In the genomic region with DNA sequence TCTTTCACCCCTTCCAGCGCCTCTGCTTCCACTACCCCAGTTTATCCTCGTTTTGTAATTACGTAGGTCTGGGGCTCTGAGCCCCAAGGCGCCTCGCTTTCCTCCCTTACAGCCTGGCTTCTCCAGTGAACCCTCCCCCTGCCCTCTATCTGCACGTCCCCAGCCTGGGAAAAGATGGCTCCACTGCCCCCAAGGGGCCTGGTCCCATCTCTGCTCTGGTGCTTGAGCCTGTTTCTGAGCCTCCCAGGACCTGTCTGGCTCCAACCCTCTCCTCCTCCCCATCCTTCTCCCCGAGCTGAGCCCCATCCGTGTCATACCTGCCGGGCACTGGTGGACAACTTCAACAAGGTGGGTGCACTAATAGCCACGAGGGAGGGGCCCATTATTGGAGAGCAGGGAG, we compare ENCODE assay signal across 8 mouse cellular contexts. TPM values are rescaled to one million over a fixed set of nuclear protein-coding genes. Genes with fewer than 3 reads are reported as not detected.
DNase-seq lines count a peak whose midpoint lies in the region; ATAC-seq and TF ChIP-seq lines count a peak whose summit lies in the region.

No protein-coding gene starts in this region.

- WGBS in forebrain, embryonic 10.5 days: 13% methylated on average over 10 of the region's 10 CpGs
- WGBS in intestine, embryonic 15.5 days: 7% methylated on average over 10 of the region's 10 CpGs

- H3K27me3 ChIP-seq in forebrain, embryonic 10.5 days (ENCODE audit: poor library complexity, severe bottlenecking): peaks cover 42% of the 10 kb centered on the region
- H3K27me3 ChIP-seq in intestine, embryonic 15.5 days (replicated peaks): peaks cover 24% of the 10 kb centered on the region

- H3K9me3 ChIP-seq in forebrain, embryonic 10.5 days: no peaks in the 10 kb centered on the region
- H3K9me3 ChIP-seq in intestine, embryonic 15.5 days: no peaks in the 10 kb centered on the region

- H3K4me1 ChIP-seq in bone marrow macrophage, adult 2 months (ENCODE audit: control insufficient read depth, insufficient read depth, low read length): peaks cover 37% of the 10 kb centered on the region
- peaks cover 68% of the 10 kb centered on the region for H3K4me1 ChIP-seq in forebrain, embryonic 10.5 days
- peaks cover 23% of the 10 kb centered on the region for H3K4me1 ChIP-seq in intestine, embryonic 15.5 days (replicated peaks)

- H3K4me3 ChIP-seq in left cerebral cortex, adult 2 months: peak overlapping the region; percentile 80
- H3K4me3 ChIP-seq in bone marrow macrophage, adult 2 months (ENCODE audit: insufficient read depth, low read length): peak overlapping the region; percentile 77
- H3K4me3 ChIP-seq in forebrain, embryonic 10.5 days: peak overlapping the region; percentile 75
- peak overlapping the region; percentile 58 for H3K4me3 ChIP-seq in intestine, embryonic 15.5 days (replicated peaks)

- peak overlapping the region; percentile 87 for H3K4me2 ChIP-seq in intestine, embryonic 15.5 days (replicated peaks)

- TF ChIP-seq CTCF in left cerebral cortex, adult 2 months (IDR thresholded peaks at IDR 0.05): no peak
- TF ChIP-seq CTCF in bone marrow macrophage, adult 2 months (IDR thresholded peaks at IDR 0.05; ENCODE audit: low read depth, low read length): no peak

- no peak for TF ChIP-seq POLR2A in bone marrow macrophage, adult 2 months (IDR thresholded peaks at IDR 0.05; ENCODE audit: borderline replicate concordance, low read depth, low read length)

- intact Hi-C loops in left cerebral cortex, adult 2 months (cut with DNase I): loop anchor here (1.0 kb wide), 1 partner anchor 177 kb away; no protein-coding TSS in a partner anchor
- intact Hi-C loops in left cerebral cortex, postnatal 14 days (cut with DNase I): no loop called here

- ATAC-seq in intestine, embryonic 15.5 days: peak; percentile 24
- ATAC-seq in monocyte, adult 5-6 weeks (replicated peaks; ENCODE audit: insufficient number of reproducible peaks, low FRiP score, low TSS enrichment, poor library complexity, severe bottlenecking): no peak

- H3K27ac ChIP-seq in left cerebral cortex, adult 2 months: peak overlapping the region; percentile 96
- peak overlapping the region; percentile 84 for H3K27ac ChIP-seq in bone marrow macrophage, adult 2 months (ENCODE audit: insufficient read depth, low read depth, low read length)
- peak overlapping the region; percentile 93 for H3K27ac ChIP-seq in forebrain, embryonic 10.5 days
- H3K27ac ChIP-seq in intestine, embryonic 15.5 days: peak overlapping the region; percentile 52

- no peak for DNase-seq in left cerebral cortex, adult 2 months (ENCODE audit: extremely low spot score in 1 of 2, low spot score in 2 of 2)
- DNase-seq in left cerebral cortex, postnatal 14 days (ENCODE audit: low spot score in 2 of 2): no peak
- DNase-seq in forebrain, embryonic 10.5 days (ENCODE audit: extremely low spot score, low spot score): peak; percentile 34
- peak; percentile 35 for DNase-seq in mesoderm, embryonic 11.5 days (ENCODE audit: low read depth, low spot score)
- DNase-seq in left cerebral cortex, adult 18-20 months (ENCODE audit: low spot score in 2 of 2): no peak

- peak overlapping the region; percentile 55 for H3K9ac ChIP-seq in intestine, embryonic 15.5 days

- peaks cover 19% of the 10 kb centered on the region for H3K36me3 ChIP-seq in forebrain, embryonic 10.5 days (replicated peaks)
- no peaks in the 10 kb centered on the region for H3K36me3 ChIP-seq in intestine, embryonic 15.5 days

RNA-seq across cellular contexts. Expression of gene Creld1, which starts 0.6 kb away (rescaled TPM):
- total RNA-seq in left cerebral cortex, adult 2 months (2021): 100 to 1,000 TPM; 116 to 117 TPM
- 100 to 1,000 TPM; 107 to 111 TPM for total RNA-seq in left cerebral cortex, postnatal 14 days (2021)
- 22.0 and 23.9 TPM in 2 replicates for polyA plus RNA-seq in bone marrow macrophage, adult 2 months (2012; ENCODE audit: insufficient read depth, insufficient read length, missing spikeins)
- 31.1 and 33.2 TPM in 2 replicates for polyA plus RNA-seq in forebrain, embryonic 10.5 days (2016; fragmentation: Nextera tagmentation; extraction: Ambion mirVana)
- polyA plus RNA-seq in intestine, embryonic 15.5 days (2015; fragmentation: Nextera tagmentation; extraction: Ambion mirVana): 21.9 and 22.7 TPM in 2 replicates
- total RNA-seq in monocyte, adult 5-6 weeks (2017): 0.85 to 6.1 TPM (median 3.4 TPM) in 3 replicates
- total RNA-seq in left cerebral cortex, adult 18-20 months (2021): 100 to 1,000 TPM; 112 to 116 TPM

RNA-seq across cellular contexts. Expression of gene Il17rc, which starts 12.5 kb away (rescaled TPM):
- total RNA-seq in left cerebral cortex, adult 2 months (2021): 1 to 10 TPM; 4.4 to 5.1 TPM
- total RNA-seq in left cerebral cortex, postnatal 14 days (2021): 1 to 10 TPM; 3.9 to 5.4 TPM
- polyA plus RNA-seq in bone marrow macrophage, adult 2 months (2012; ENCODE audit: insufficient read depth, insufficient read length, missing spikeins): not detected in 2 replicates
- polyA plus RNA-seq in forebrain, embryonic 10.5 days (2016; fragmentation: Nextera tagmentation; extraction: Ambion mirVana): 2.5 and 2.7 TPM in 2 replicates
- 26.6 and 27.2 TPM in 2 replicates for polyA plus RNA-seq in intestine, embryonic 15.5 days (2015; fragmentation: Nextera tagmentation; extraction: Ambion mirVana)
- total RNA-seq in monocyte, adult 5-6 weeks (2017): not detected in 3 replicates
- total RNA-seq in left cerebral cortex, adult 18-20 months (2021): 1 to 10 TPM; 4.9 to 8.2 TPM

RNA-seq across cellular contexts. Expression of gene Prrt3, which starts 18.0 kb away (rescaled TPM):
- 10 to 100 TPM; 54.9 to 61.1 TPM for total RNA-seq in left cerebral cortex, adult 2 months (2021)
- total RNA-seq in left cerebral cortex, postnatal 14 days (2021): 10 to 100 TPM; 48.0 to 48.6 TPM
- not detected in 2 replicates for polyA plus RNA-seq in bone marrow macrophage, adult 2 months (2012; ENCODE audit: insufficient read depth, insufficient read length, missing spikeins)
- polyA plus RNA-seq in forebrain, embryonic 10.5 days (2016; fragmentation: Nextera tagmentation; extraction: Ambion mirVana): 2.1 and 2.8 TPM in 2 replicates
- 0.43 and 0.45 TPM in 2 replicates for polyA plus RNA-seq in intestine, embryonic 15.5 days (2015; fragmentation: Nextera tagmentation; extraction: Ambion mirVana)
- total RNA-seq in monocyte, adult 5-6 weeks (2017): not detected in 3 replicates
- total RNA-seq in left cerebral cortex, adult 18-20 months (2021): 10 to 100 TPM; 52.8 to 54.9 TPM

RNA-seq across cellular contexts. Expression of gene Il17re, which starts 25.4 kb away (rescaled TPM):
- total RNA-seq in left cerebral cortex, adult 2 months (2021): under 1 TPM; 0.49 to 0.50 TPM
- under 1 TPM; 0.53 to 0.55 TPM for total RNA-seq in left cerebral cortex, postnatal 14 days (2021)
- 0.47 TPM in 1 of 2 replicates, not detected in the other for polyA plus RNA-seq in bone marrow macrophage, adult 2 months (2012; ENCODE audit: insufficient read depth, insufficient read length, missing spikeins)
- polyA plus RNA-seq in forebrain, embryonic 10.5 days (2016; fragmentation: Nextera tagmentation; extraction: Ambion mirVana): 0.73 and 1.3 TPM in 2 replicates
- 7.8 and 8.4 TPM in 2 replicates for polyA plus RNA-seq in intestine, embryonic 15.5 days (2015; fragmentation: Nextera tagmentation; extraction: Ambion mirVana)
- not detected in 3 replicates for total RNA-seq in monocyte, adult 5-6 weeks (2017)
- total RNA-seq in left cerebral cortex, adult 18-20 months (2021): under 1 TPM; 0.28 to 0.56 TPM

RNA-seq across cellular contexts. Expression of gene Jagn1, which starts 41.4 kb away (rescaled TPM):
- total RNA-seq in left cerebral cortex, adult 2 months (2021): 10 to 100 TPM; 35.7 to 36.8 TPM
- total RNA-seq in left cerebral cortex, postnatal 14 days (2021): 10 to 100 TPM; 47.9 to 48.3 TPM
- 28.4 and 31.5 TPM in 2 replicates for polyA plus RNA-seq in bone marrow macrophage, adult 2 months (2012; ENCODE audit: insufficient read depth, insufficient read length, missing spikeins)
- polyA plus RNA-seq in forebrain, embryonic 10.5 days (2016; fragmentation: Nextera tagmentation; extraction: Ambion mirVana): 85.1 and 92.0 TPM in 2 replicates
- 83.8 and 87.7 TPM in 2 replicates for polyA plus RNA-seq in intestine, embryonic 15.5 days (2015; fragmentation: Nextera tagmentation; extraction: Ambion mirVana)
- 6.8 to 22.3 TPM (median 21.0 TPM) in 3 replicates for total RNA-seq in monocyte, adult 5-6 weeks (2017)
- total RNA-seq in left cerebral cortex, adult 18-20 months (2021): 10 to 100 TPM; 41.9 to 42.6 TPM

Comparison
In these comparisons a context has a peak if more than half of its experiments do, and no peak if none do; other contexts are left out.
1. DNase-seq: peak in forebrain, embryonic 10.5 days (single experiment) and mesoderm, embryonic 11.5 days (single experiment); none in left cerebral cortex, adult 2 months (0 of 2), left cerebral cortex, postnatal 14 days (0 of 2) and left cerebral cortex, adult 18-20 months (0 of 2).
2. RNA of gene Creld1, which starts 0.6 kb away (total RNA-seq): 116 to 117 TPM in left cerebral cortex, adult 2 months, 112 to 116 TPM in left cerebral cortex, adult 18-20 months and 107 to 111 TPM in left cerebral cortex, postnatal 14 days; 0.85 to 6.1 TPM in monocyte, adult 5-6 weeks; every median in the first group is over 10 times any median in the second.
3. RNA of gene Prrt3, which starts 18.0 kb away (total RNA-seq): 54.9 to 61.1 TPM in left cerebral cortex, adult 2 months, 52.8 to 54.9 TPM in left cerebral cortex, adult 18-20 months and 48.0 to 48.6 TPM in left cerebral cortex, postnatal 14 days; not detected in monocyte, adult 5-6 weeks; every median in the first group is over 10 times any median in the second.
4. Peak in every context shown above with its lines, with median percentiles within 50 percentile points of each other: H3K27ac ChIP-seq and H3K4me3 ChIP-seq.